In the genomic region with DNA sequence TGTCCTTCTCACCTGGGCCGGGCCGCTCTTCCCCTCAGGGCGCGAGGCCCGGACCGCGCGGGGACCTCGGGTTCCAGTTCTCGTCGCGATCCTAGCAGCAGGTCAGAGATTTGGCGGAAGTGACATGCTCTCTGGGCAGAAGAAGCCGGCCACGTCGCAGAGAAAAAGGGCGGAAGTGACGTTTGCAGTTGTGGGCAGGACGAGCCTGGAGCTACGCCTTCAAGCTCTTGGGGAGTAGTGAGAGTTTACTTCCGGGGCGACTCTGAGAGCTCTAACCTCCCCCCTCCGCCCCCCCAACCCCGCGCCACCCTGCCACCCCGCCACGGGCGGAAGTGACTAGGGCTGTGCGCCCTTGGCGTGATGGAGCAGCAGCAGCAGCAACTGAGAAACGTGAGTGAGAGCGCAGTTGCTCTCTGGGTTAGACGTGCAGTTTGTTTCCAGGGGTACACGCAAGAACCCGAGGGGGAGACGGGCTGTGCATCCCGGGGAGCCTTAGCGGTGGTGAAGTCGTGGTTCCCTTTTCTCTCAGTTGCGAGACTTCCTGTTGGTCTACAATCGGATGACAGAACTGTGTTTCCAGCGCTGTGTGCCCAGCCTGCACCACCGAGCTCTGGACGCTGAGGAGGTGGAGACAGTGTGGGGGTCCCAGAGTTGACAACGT, we compare ENCODE assay signal across 8 mouse cellular contexts. TPM values are rescaled to one million over a fixed set of nuclear protein-coding genes. Genes with fewer than 3 reads are reported as not detected.
DNase-seq lines count a peak whose midpoint lies in the region; ATAC-seq and TF ChIP-seq lines count a peak whose summit lies in the region.

Gene Arfip2 (minus strand): TSS at position 184 of the 661 bp plus-strand sequence.
Gene Gm45799 (plus strand): TSS at position 320 of the 661 bp plus-strand sequence.

- 0 out of 2 replicates have a peak, but pooled peaks cover 7% of the 10 kb centered on the region for H3K4me1 ChIP-seq in hindbrain, postnatal 0 days (ENCODE audit: insufficient read depth, low read length)

- peak within 1 kb of the TSS; percentile 97 for H3K4me3 ChIP-seq in gastrocnemius, adult 2 months
- H3K4me3 ChIP-seq in hindbrain, postnatal 0 days (ENCODE audit: low read length), result peak within 1 kb of the TSS; percentile 56
- peak within 1 kb of the TSS; percentile 77 for H3K4me3 ChIP-seq in left cerebral cortex, adult 2 months

- H3K9ac ChIP-seq in hindbrain, postnatal 0 days (replicated peaks; ENCODE audit: low read length), result peak within 1 kb of the TSS; percentile 70

- H3K9me3 ChIP-seq in hindbrain, postnatal 0 days (ENCODE audit: low read length), result no peaks in the 10 kb centered on the region

- TF ChIP-seq CTCF in gastrocnemius, adult 2 months (IDR thresholded peaks at IDR 0.05), result no peak
- no peak for TF ChIP-seq CTCF in hindbrain, postnatal 0 days (IDR thresholded peaks at IDR 0.05; ENCODE audit: low read depth)
- TF ChIP-seq CTCF in left cerebral cortex, adult 2 months (IDR thresholded peaks at IDR 0.05), result no peak

- no peaks in the 10 kb centered on the region for H3K27me3 ChIP-seq in hindbrain, postnatal 0 days (ENCODE audit: insufficient read depth, low read length)

- 1% methylated on average over 45 of the region's 45 CpGs for WGBS in hindbrain, postnatal 0 days

- H3K36me3 ChIP-seq in hindbrain, postnatal 0 days (ENCODE audit: insufficient read depth, low read length), result peaks cover 25% of the 10 kb centered on the region

- DNase-seq in ZHBTc4 (ENCODE audit: low read depth, low spot score), result peak; percentile 96
- DNase-seq in gastrocnemius, adult 2 months, result peak; percentile 97
- DNase-seq in hindbrain, postnatal 0 days (ENCODE audit: low spot score), result peak; percentile 99
- peak; percentile 96 to 97 for DNase-seq in left cerebral cortex, adult 2 months (ENCODE audit: extremely low spot score in 1 of 2, low spot score in 2 of 2)
- peak; percentile 98 to 99 for DNase-seq in right cerebral cortex, adult 2 months (ENCODE audit: low spot score in 2 of 2)
- DNase-seq in urinary bladder, postnatal 14 days (ENCODE audit: low spot score), result peak; percentile 97

- ATAC-seq in common myeloid progenitor, adult 5-6 weeks (replicated peaks; ENCODE audit: low read depth, poor library complexity, severe bottlenecking), result peak; percentile 84
- peak; percentile 96 for ATAC-seq in hindbrain, postnatal 0 days
- peak; percentile 80 for ATAC-seq in megakaryocyte, adult 5-6 weeks (ENCODE audit: poor library complexity, severe bottlenecking)

- H3K27ac ChIP-seq in gastrocnemius, adult 2 months, result peak within 1 kb of the TSS; percentile 97
- peak within 1 kb of the TSS; percentile 89 for H3K27ac ChIP-seq in hindbrain, postnatal 0 days
- H3K27ac ChIP-seq in left cerebral cortex, adult 2 months, result peak within 1 kb of the TSS; percentile 82

- intact Hi-C loops in gastrocnemius, adult 2 months (cut with DNase I), result loop anchor here (2.0 to 10.0 kb wide), 3 partner anchors 86 to 246 kb away; partner anchors contain the start of genes Ilk, Rrp8 and Smpd1
- intact Hi-C loops in left cerebral cortex, adult 2 months (cut with DNase I), result loop anchor here (5.0 kb wide), 2 partner anchors 97 to 172 kb away; partner anchors contain the start of genes Ilk, Mrpl17 and Rrp8

- H3K4me2 ChIP-seq in hindbrain, postnatal 0 days (ENCODE audit: low read depth, low read length), result peak within 1 kb of the TSS; percentile 99

RNA-seq across cellular contexts. Expression of gene Arfip2, which starts in this region (rescaled TPM):
- 28.3 and 30.8 TPM in 2 replicates for total RNA-seq in common myeloid progenitor, adult 5-6 weeks (2017)
- total RNA-seq in gastrocnemius, adult 2 months (2021), result 10 to 100 TPM in 1 of 2 experiments, 1 to 10 TPM in 1; 8.8 to 10.5 TPM
- total RNA-seq in hindbrain, postnatal 0 days (2014; rRNA removed), result 67.5 and 103 TPM in 2 replicates
- 82.5 and 82.8 TPM in 2 replicates for polyA plus RNA-seq in hindbrain, postnatal 0 days (2015; fragmentation: Nextera tagmentation; extraction: Ambion mirVana)
- 100 to 1,000 TPM in 1 of 2 experiments, 10 to 100 TPM in 1; 93.3 to 109 TPM for total RNA-seq in left cerebral cortex, adult 2 months (2021)
- 6.9 and 12.0 TPM in 2 replicates for total RNA-seq in megakaryocyte, adult 5-6 weeks (2015)
- total RNA-seq in megakaryocyte, adult 5-6 weeks (2017), result 24.6 and 24.8 TPM in 2 replicates

RNA-seq across cellular contexts. Expression of gene Gm45799, which starts in this region (rescaled TPM):
- 0.15 and 9.0 TPM in 2 replicates for total RNA-seq in common myeloid progenitor, adult 5-6 weeks (2017)
- total RNA-seq in gastrocnemius, adult 2 months (2021), result 1 to 10 TPM in 1 of 2 experiments, under 1 TPM in 1; 0.64 to 3.4 TPM
- total RNA-seq in hindbrain, postnatal 0 days (2014; rRNA removed), result 16.1 and 51.9 TPM in 2 replicates
- polyA plus RNA-seq in hindbrain, postnatal 0 days (2015; fragmentation: Nextera tagmentation; extraction: Ambion mirVana), result 25.1 and 33.3 TPM in 2 replicates
- total RNA-seq in left cerebral cortex, adult 2 months (2021), result 10 to 100 TPM; 11.4 to 18.8 TPM
- 6.7 and 18.0 TPM in 2 replicates for total RNA-seq in megakaryocyte, adult 5-6 weeks (2015)
- total RNA-seq in megakaryocyte, adult 5-6 weeks (2017), result 6.0 and 6.6 TPM in 2 replicates

Comparison
In these comparisons a context has a peak if more than half of its experiments do, and no peak if none do; other contexts are left out.
1. Peak in every context shown above with its lines: DNase-seq, ATAC-seq, H3K4me3 ChIP-seq and H3K27ac ChIP-seq.